Mouse (Mus musculus): ENCODE measurements at regions not wholly inside any gene's neighbourhood (a gene's known extent, or its start where the extent isn't known, plus 50 kb on each side); places are given as distances from the start of the nearest gene placed in this dataset.

DNA sequence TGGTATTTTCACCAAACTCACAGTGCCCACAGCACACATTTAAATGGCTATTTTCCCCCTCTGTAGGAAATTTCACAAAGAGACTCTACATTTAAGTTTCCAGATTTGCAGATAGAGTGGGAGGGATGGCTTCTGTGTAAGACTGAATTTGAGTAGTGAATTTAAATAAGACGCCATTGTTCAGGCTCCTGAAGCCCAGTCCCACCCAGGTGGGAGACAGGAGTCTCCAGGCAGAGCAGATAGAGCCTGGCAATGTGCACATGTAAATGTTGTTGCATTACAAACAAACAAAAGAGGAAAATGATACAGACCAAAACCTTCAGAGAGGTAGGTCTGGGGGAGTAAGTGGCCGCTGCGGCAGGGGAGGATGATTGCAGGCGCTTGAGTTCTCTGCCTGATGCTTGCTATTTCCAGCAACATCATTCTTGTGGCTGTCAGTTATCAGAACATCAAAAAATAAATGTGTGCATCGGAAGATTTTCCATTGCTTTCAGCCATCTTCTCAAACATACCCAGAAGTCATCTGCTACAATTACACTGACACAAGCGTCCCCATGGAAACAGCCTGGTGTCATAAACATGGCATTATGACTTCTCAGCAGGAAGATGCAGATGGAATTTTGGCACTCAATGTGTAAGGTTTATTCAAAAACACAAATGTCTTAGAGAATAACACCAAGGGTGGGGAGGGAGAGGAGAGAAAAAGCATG lies 318.5 kb downstream of the Phkb start:
- no peak for TF ChIP-seq CTCF (IDR thresholded peaks at IDR 0.05)
- intact Hi-C loops (cut with DNase I): no loop called here
- Histone ChIP-seq H3K27ac (no peak overlapping the region), H3K4me3 (no peak overlapping the region)
- DNase-seq: no peak

DNA sequence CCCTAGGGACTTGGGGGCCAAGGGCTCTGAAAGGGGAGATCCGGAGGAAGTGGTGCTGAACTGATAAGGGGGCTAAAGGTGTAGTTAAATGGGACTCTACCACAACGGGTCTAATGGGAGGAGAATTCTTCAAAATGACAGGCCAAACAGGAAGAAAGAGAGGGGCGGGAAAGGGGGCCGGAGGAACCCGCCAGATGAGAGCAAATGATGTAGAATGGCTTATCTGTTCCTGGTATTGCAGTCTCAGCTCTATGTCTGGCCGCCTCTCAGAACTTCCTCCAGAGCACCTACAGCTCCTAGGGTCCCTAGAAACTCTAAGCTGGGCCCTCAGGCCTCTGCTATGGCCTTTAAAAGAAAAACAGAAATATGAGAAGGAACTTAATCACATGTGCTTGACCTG lies 306.8 kb downstream of the Phkb start:
- intact Hi-C loops (cut with DNase I): no loop called here
- no peak overlapping the region for H3K27ac ChIP-seq
- TF ChIP-seq CTCF (IDR thresholded peaks at IDR 0.05): no peak
- no peak overlapping the region for H3K4me3 ChIP-seq
- no peak for DNase-seq

DNA sequence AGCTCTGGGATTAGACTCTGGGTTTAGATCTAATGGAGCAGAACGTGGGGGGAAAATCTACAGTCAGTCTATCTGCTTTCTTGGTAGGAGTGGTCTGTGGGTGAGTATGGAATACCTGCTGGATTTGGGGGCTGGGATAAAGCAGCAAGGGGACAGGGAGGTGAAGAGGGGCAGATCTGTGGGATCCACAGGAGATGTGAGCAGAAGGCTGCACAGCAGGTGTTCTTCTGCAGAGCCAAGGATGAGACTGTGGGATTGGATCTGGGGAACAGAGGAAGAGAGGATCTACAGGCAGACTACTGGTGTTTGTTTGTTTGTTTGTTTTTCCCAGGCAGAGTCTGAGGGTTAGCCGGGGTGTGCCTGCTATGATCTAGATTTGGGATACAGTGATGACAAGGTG lies 284.5 kb downstream of the Phkb start:
- no peak overlapping the region for H3K4me3 ChIP-seq
- H3K27ac ChIP-seq: no peak overlapping the region
- no peak for TF ChIP-seq CTCF (IDR thresholded peaks at IDR 0.05)
- DNase-seq: no peak
- intact Hi-C loops (cut with DNase I): no loop called here

DNA sequence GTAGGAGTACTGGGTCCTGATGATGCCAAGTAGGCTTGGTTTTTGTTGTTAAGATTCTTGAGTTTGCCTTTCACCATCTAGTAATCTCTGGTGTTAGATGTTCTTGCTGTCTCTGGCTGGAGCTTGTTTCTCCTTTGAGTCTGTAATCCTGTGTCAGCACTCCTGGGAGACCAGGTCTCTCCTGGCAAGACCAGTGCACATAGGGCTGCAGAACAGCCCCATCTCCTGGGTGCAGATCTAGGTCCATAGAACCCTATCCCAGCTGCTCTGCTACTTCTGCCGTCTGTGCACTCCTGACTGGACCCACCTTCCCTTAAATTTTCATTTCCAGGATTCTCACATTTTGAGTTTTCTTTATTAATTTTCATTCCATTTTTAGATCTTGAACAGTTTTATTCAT lies 283.9 kb downstream of the Phkb start:
- DNase-seq: no peak
- intact Hi-C loops (cut with DNase I): no loop called here
- Histone ChIP-seq H3K27ac (no peak overlapping the region), H3K4me3 (no peak overlapping the region)
- TF ChIP-seq CTCF (IDR thresholded peaks at IDR 0.05): no peak
